Mouse (Mus musculus): ENCODE results near the gene Car3. TPM values are rescaled to one million over a fixed set of nuclear protein-coding genes. Genes with fewer than 3 reads are reported as not detected.

The Car3 gene
- polyA plus RNA-seq (2012): 5.7 and 7.6 TPM in 2 replicates

GRCm38 (mm10) chr3:14863022-14863711, at the start of gene Car3:
Gene Car3 (plus strand): TSS chr3:14863512.

GRCm38 (mm10) chr3:14886102-14887098, 23.1 kb downstream of the Car3 start, which contains the start of gene Car2:
Gene Car2 (plus strand): TSS chr3:14886273.

Other genes starting within 250 kb of the Car3 start
- 0.47 and 0.91 TPM in 2 replicates for gene Car13, start 221.8 kb upstream of the Car3 start, polyA plus RNA-seq (2012)
- gene Car1, start 55.1 kb upstream of the Car3 start, polyA plus RNA-seq (2012): 85.1 and 108 TPM in 2 replicates
- 161 and 201 TPM in 2 replicates for gene Car2, start 22.8 kb downstream of the Car3 start, polyA plus RNA-seq (2012)